Mouse (Mus musculus) limb, embryonic 12.5 days (tissue): ENCODE measurements around the gene Pcyox1. TPM values are rescaled to one million over a fixed set of nuclear protein-coding genes. Genes with fewer than 3 reads are reported as not detected.

Experiments used
- polyA plus RNA-seq: library from polyadenylated mRNA; unstranded; fragments of >200 nt; fragmentation: Nextera tagmentation; extraction: Ambion mirVana; gene quantifications from 2 replicates; pipeline ENCODE4 v1.2.1, GENCODE M21; 2016

Pcyox1 gene
- polyA plus RNA-seq, 1 experiment from 2014 or later: 76.4 TPM

Other genes starting within 250 kb of the Pcyox1 start
- gene Tgfa, start 201.9 kb downstream of the Pcyox1 start, polyA plus RNA-seq: 1.5 and 2.5 TPM in 2 replicates
- gene Fam136a, start 31.5 kb downstream of the Pcyox1 start, polyA plus RNA-seq: 145 and 146 TPM in 2 replicates
- gene Snrpg, start 25.9 kb downstream of the Pcyox1 start, polyA plus RNA-seq: 790 and 833 TPM in 2 replicates
- 298 and 331 TPM in 2 replicates for gene Tia1, start 7.1 kb upstream of the Pcyox1 start, polyA plus RNA-seq
- 0.50 TPM in 1 of 2 replicates, not detected in the other for gene Gm44790, start 29.5 kb upstream of the Pcyox1 start, polyA plus RNA-seq
- gene C87436, start 41.2 kb upstream of the Pcyox1 start, polyA plus RNA-seq: 25.8 and 27.3 TPM in 2 replicates
- 546 and 583 TPM in 2 replicates for gene Pcbp1, start 129.2 kb upstream of the Pcyox1 start, polyA plus RNA-seq
- gene Asprv1, start 231.0 kb upstream of the Pcyox1 start, polyA plus RNA-seq: 1.2 and 1.3 TPM in 2 replicates